Mouse (Mus musculus) heart, adult 11 months (tissue): ENCODE data around the gene Ap1m2.
"Not testable (repeated sequence)": the region's sequence is repeated elsewhere in the genome, so short reads cannot be mapped to it uniquely, and the experiment has no call there.

Source experiments
- DNase-seq: peaks from one replicate; pipeline ENCODE4 v3.0.0; 2022

The Ap1m2 gene

DNA sequence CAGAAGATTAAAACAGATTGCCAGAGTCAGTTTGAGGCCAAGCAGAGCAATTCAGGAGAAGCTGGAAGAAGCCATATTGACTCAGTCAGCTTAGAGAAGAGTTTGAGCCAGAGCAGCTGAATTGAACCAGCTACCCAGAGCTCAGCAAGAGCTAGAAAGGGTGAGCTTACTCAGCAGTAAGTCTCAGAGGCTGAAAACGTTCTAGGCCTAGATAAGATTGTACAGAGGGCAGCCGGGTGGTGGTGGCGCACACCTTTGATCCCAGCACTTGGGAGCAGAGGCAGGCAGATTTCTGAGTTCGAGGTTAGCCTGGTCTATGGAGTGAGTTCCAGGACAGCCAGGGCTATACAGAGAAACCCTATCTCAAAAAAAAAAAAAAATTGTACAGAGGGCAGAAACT, 55.8 kb downstream of the Ap1m2 start:
- DNase-seq = not testable (repeated sequence)

DNA sequence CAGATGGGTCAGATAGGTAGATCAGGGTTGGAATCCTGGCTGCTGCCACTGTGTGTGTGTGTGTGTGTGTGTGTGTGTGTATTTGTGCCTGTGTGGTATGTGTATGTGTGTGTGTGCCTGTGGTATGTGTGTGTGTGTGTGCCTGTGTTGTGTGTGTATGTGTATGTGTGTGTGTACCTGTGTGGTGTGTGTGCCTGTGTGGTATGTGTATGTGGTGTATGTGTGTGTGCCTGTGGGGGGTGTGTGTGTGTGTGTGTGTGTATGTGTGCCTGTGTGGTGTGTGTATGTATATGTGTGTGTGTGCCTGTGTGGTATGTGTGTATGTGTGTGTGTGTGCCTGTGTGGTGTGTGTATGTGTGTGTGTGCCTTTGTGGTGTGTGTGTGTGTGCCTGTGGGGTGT, 57.4 kb downstream of the Ap1m2 start:
- DNase-seq = no peak

DNA sequence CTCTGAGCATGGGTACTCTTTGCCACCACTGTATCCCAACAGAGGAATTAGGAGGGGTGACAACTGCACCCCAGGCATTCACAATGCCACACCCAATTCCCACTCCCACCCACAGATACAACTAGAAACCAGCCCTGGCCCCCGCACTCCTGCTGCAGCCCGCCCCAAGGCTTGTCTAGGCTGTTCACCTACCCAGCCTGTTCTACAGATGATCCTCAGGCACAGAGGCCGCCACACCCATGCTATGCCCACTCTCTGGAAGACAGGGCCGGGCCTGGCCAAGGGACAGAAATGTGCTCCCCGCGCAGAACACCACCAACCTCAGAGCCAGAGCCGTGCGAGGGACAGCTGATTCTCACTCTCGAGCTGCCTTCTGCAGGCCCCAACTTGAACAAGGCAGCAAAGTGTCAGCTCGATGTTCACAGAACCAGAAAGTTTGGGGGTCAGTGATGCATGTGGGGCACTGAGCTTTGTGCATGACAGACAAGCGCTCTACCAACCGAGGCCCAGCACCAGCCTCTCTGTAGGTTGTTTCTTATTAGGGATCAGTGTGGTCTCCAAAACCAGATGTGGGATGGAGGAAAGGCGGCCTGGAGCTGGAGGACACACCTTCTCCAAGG, 60.9 kb downstream of the Ap1m2 start:
- DNase-seq = no peak

DNA sequence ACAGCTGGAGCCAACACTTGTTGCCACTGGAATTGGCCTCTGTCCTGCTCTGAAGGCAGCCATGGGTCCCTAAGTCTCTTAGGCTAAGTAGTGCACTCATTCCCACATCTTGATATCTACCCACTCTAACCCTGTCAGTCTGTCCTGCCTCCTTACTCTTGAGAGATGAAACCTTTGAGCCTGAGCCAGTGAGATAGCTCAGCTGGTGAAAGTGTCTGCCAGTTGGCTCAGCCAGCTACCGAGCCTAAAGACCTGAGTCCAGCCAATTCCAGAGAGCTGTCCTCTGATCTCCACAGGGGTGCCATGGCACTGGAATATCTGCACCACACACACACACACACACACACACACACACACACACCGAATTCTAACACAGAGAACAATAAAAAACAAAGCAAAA, 61.6 kb downstream of the Ap1m2 start:
- DNase-seq = peak; percentile 92

GRCm38 (mm10) chr9:21249629-21250508, 62.3 kb downstream of the Ap1m2 start:
- DNase-seq = peak; percentile 87

GRCm38 (mm10) chr9:21248326-21248725, 63.8 kb downstream of the Ap1m2 start, which contains the start of gene S1pr5:
Gene S1pr5, minus strand, starts transcription at chr9:21248443.
- no peak for DNase-seq

DNA sequence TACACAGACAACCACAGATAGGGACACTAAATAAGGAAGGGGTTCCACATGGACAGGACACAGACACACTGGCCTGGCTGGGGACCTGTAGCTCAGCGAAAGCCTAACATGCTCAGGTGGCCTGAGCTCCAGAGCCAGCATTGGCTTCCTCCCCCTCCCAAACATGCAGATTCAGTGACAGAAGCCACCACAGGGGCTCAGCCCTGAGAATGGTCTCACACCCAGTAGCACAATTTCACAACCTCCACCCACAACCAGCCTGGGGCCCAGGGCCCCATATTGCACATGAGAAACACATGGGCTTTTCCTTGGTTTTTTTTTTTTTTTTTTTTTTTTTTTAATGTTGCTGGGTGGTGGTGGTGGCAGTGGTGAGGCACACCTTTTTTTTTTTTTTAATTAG, 65.8 kb downstream of the Ap1m2 start:
- DNase-seq = no peak

DNA sequence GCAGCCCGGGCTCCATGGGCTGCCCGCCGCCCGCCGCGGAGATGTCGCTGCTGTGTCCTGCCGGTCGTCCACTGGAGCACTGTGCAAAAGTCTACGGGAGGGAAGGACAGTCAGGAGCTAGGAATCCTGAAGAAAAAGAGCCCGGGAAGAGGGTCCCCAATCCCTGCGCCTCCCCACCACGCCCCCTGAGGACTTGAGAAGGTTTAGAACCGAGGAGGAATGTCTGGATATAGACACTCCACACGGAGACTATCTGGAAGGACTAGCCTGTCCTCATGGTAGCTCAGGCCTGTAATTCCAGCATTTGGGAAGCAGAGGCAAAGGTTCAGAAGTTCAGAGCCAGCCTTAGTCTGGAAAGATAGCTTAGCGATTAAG, 67.0 kb downstream of the Ap1m2 start:
- no peak for DNase-seq

DNA sequence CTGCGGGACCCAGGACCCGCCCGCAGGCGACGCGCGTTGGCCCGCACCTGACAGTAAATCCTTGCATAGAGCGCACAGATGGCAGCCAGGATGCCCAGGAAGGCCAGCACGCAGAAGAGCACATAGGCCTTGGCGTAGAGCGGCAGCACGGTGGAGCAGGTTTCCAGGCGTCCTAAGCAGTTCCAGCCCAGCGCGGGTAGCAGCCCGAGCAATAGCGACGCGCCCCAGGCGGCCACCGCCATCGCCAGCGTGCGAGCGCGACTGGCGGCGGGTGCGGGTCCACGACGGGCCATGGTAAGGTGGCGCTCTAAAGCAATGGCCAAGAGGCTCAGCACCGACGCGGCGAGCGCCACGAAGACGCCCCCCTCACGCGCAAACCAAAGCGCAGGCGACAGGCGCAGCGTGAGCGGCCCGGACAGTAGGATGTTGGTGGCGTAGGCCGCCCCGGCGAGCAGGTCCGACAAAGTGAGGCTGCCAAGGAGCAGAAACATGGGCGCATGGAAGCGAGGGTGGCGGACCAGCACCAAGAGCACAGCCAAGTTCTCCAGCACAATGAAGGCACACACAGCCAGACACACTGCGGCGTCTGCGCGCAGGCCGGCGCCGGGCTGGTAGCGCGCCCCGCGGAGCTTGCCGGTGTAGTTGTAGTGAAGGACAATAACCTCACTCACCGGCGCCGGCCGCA, 67.6 kb downstream of the Ap1m2 start:
- DNase-seq = no peak
